Mouse (Mus musculus): ENCODE measurements around the gene Fsd2.

- TF ChIP-seq CTCF (IDR thresholded peaks at IDR 0.05; ENCODE audit: borderline replicate concordance, extremely low read depth, insufficient read depth, insufficient read length) = no peak
- TF ChIP-seq POLR2A (IDR thresholded peaks at IDR 0.05; ENCODE audit: borderline replicate concordance, extremely low read depth, insufficient read depth, insufficient read length, poor library complexity, severe bottlenecking) = no peak
Measured at GRCm38 (mm10) chr7:81561211-81561610, 5.5 kb downstream of the Fsd2 start.

All from brain, embryonic 14.5 days (tissue).